In genomic region chr7:45436444-45436843, GRCm38 (mm10) we compare ENCODE assay signal across 10 mouse cellular contexts. TPM values are rescaled to one million over a fixed set of nuclear protein-coding genes. Genes with fewer than 3 reads are reported as not detected.
DNase-seq lines count a peak whose midpoint lies in the region; ATAC-seq and TF ChIP-seq lines count a peak whose summit lies in the region.
"Had no signal": no experiment of that assay in that cellular context is flagged by ENCODE, and none has a peak within 500 bp of the region (broad histone marks: within the 10 kb centered on the region; RNA-seq: fewer than 3 reads in every experiment).

No protein-coding gene starts in this region.

- intact Hi-C loops in left cerebral cortex, adult 2 months (cut with DNase I): no loop called here

- 76% methylated on average over 5 of the region's 5 CpGs for WGBS in heart, postnatal 0 days
- WGBS in midbrain, embryonic 11.5 days: 88% methylated on average over 5 of the region's 5 CpGs
- 90% methylated on average over 5 of the region's 5 CpGs for WGBS in midbrain, embryonic 16.5 days
- 89% methylated on average over 5 of the region's 5 CpGs for WGBS in neural tube, embryonic 13.5 days

- peak overlapping the region; percentile 76 for H3K4me2 ChIP-seq in heart, postnatal 0 days (ENCODE audit: low read depth, low read length)
- H3K4me2 ChIP-seq in midbrain, embryonic 11.5 days: no peak overlapping the region
- no peak overlapping the region for H3K4me2 ChIP-seq in midbrain, embryonic 16.5 days (ENCODE audit: low read length)
- 0 out of 2 replicates have a peak overlapping the region, but pooled peaks have one; percentile 99 for H3K4me2 ChIP-seq in neural tube, embryonic 13.5 days

- peaks cover 29% of the 10 kb centered on the region for H3K4me1 ChIP-seq in heart, postnatal 0 days (ENCODE audit: control insufficient read depth, insufficient read depth)
- peaks cover 31% of the 10 kb centered on the region for H3K4me1 ChIP-seq in midbrain, embryonic 11.5 days (ENCODE audit: control insufficient read depth, insufficient read depth, low read length)
- peaks cover 30% of the 10 kb centered on the region for H3K4me1 ChIP-seq in midbrain, embryonic 16.5 days (ENCODE audit: control insufficient read depth, insufficient read depth, low read length)
- H3K4me1 ChIP-seq in neural tube, embryonic 13.5 days (replicated peaks): peaks cover 51% of the 10 kb centered on the region

- TF ChIP-seq EP300 in heart, postnatal 0 days (IDR thresholded peaks at IDR 0.05; ENCODE audit: low read depth): no peak

- no peaks in the 10 kb centered on the region for H3K9me3 ChIP-seq in heart, postnatal 0 days (replicated peaks; ENCODE audit: control insufficient read depth, low read length)
- no peaks in the 10 kb centered on the region for H3K9me3 ChIP-seq in midbrain, embryonic 11.5 days (ENCODE audit: control insufficient read depth, low read length)
- H3K9me3 ChIP-seq in midbrain, embryonic 16.5 days (replicated peaks; ENCODE audit: control insufficient read depth, low read length, poor library complexity, severe bottlenecking): no peaks in the 10 kb centered on the region
- H3K9me3 ChIP-seq in neural tube, embryonic 13.5 days: no peaks in the 10 kb centered on the region

- ATAC-seq in heart, postnatal 0 days (ENCODE audit: insufficient read depth, low read depth): no peak
- no peak for ATAC-seq in midbrain, embryonic 11.5 days (ENCODE audit: low FRiP score)
- no peak for ATAC-seq in midbrain, embryonic 16.5 days
- no peak for ATAC-seq in neural tube, embryonic 13.5 days (ENCODE audit: low read depth)

- no peak overlapping the region for H3K9ac ChIP-seq in heart, postnatal 0 days (replicated peaks; ENCODE audit: low read depth, low read length)
- H3K9ac ChIP-seq in midbrain, embryonic 11.5 days (ENCODE audit: low read length): peak overlapping the region; percentile 16; the same call in 1 of the 2 replicates
- no peak overlapping the region for H3K9ac ChIP-seq in midbrain, embryonic 16.5 days (ENCODE audit: low read depth, low read length)
- H3K9ac ChIP-seq in neural tube, embryonic 13.5 days: no peak overlapping the region
- H3K9ac ChIP-seq: liver, embryonic 14.5 days had no signal

- no peak overlapping the region for H3K27ac ChIP-seq in heart, postnatal 0 days (ENCODE audit: low read depth)
- H3K27ac ChIP-seq in midbrain, embryonic 11.5 days (ENCODE audit: low read depth, low read length): no peak overlapping the region
- no peak overlapping the region for H3K27ac ChIP-seq in midbrain, embryonic 16.5 days (ENCODE audit: low read length)
- H3K27ac ChIP-seq in neural tube, embryonic 13.5 days (replicated peaks): no peak overlapping the region
- no peak overlapping the region for H3K27ac ChIP-seq in left cerebral cortex, adult 2 months
- H3K27ac ChIP-seq: liver, embryonic 14.5 days had no signal

- no peak overlapping the region for H3K4me3 ChIP-seq in heart, postnatal 0 days (ENCODE audit: low read depth, low read length)
- H3K4me3 ChIP-seq in midbrain, embryonic 11.5 days (ENCODE audit: low read depth, low read length): no peak overlapping the region
- no peak overlapping the region for H3K4me3 ChIP-seq in midbrain, embryonic 16.5 days (ENCODE audit: low read depth, low read length)
- no peak overlapping the region for H3K4me3 ChIP-seq in neural tube, embryonic 13.5 days
- no peak overlapping the region for H3K4me3 ChIP-seq in left cerebral cortex, adult 2 months

- DNase-seq in cerebellum, adult 11-12 months: peak; percentile 51
- DNase-seq in cerebellum, adult 18-20 months: no peak
- DNase-seq in heart, postnatal 0 days (ENCODE audit: low spot score): no peak
- DNase-seq in heart, adult 11 months: no peak
- peak; percentile 47 for DNase-seq in midbrain, embryonic 11.5 days (ENCODE audit: low spot score, missing footprints)
- no peak for DNase-seq in left cerebral cortex, adult 2 months (ENCODE audit: extremely low spot score in 1 of 2, low spot score in 2 of 2)

- peaks cover 21% of the 10 kb centered on the region for H3K36me3 ChIP-seq in heart, postnatal 0 days (replicated peaks; ENCODE audit: control insufficient read depth, insufficient read depth, low read length)
- H3K36me3 ChIP-seq in midbrain, embryonic 11.5 days (ENCODE audit: control insufficient read depth, insufficient read depth, low read length): no peaks in the 10 kb centered on the region
- peaks cover 2% of the 10 kb centered on the region for H3K36me3 ChIP-seq in midbrain, embryonic 16.5 days (ENCODE audit: control insufficient read depth, insufficient read depth, low read length)
- H3K36me3 ChIP-seq in neural tube, embryonic 13.5 days: peaks cover 22% of the 10 kb centered on the region

- H3K27me3 ChIP-seq in heart, postnatal 0 days (ENCODE audit: control insufficient read depth, insufficient read depth, low read length): no peaks in the 10 kb centered on the region
- H3K27me3 ChIP-seq in midbrain, embryonic 11.5 days (ENCODE audit: control insufficient read depth, insufficient read depth, low read length): no peaks in the 10 kb centered on the region
- H3K27me3 ChIP-seq in midbrain, embryonic 16.5 days (ENCODE audit: control insufficient read depth, insufficient read depth, low read depth, low read length): no peaks in the 10 kb centered on the region
- no peaks in the 10 kb centered on the region for H3K27me3 ChIP-seq in neural tube, embryonic 13.5 days

- no peak for TF ChIP-seq CTCF in heart, postnatal 0 days (IDR thresholded peaks at IDR 0.05; ENCODE audit: low read depth)
- no peak for TF ChIP-seq CTCF in left cerebral cortex, adult 2 months (IDR thresholded peaks at IDR 0.05)

RNA-seq across cellular contexts. Expression of gene Ruvbl2, which starts 1.5 kb away (rescaled TPM):
- 76.9 and 106 TPM in 2 replicates for total RNA-seq in heart, postnatal 0 days (2014; rRNA removed; ENCODE audit: low replicate concordance)
- 31.0 and 34.2 TPM in 2 replicates for polyA plus RNA-seq in heart, postnatal 0 days (2015; fragmentation: Nextera tagmentation; extraction: Ambion mirVana)
- 168 and 171 TPM in 2 replicates for polyA plus RNA-seq in midbrain, embryonic 11.5 days (2014; fragmentation: Nextera tagmentation; extraction: Ambion mirVana)
- 103 and 110 TPM in 2 replicates for polyA plus RNA-seq in midbrain, embryonic 16.5 days (2015; fragmentation: Nextera tagmentation; extraction: Ambion mirVana)
- 89.7 and 111 TPM in 2 replicates for polyA plus RNA-seq in neural tube, embryonic 13.5 days (2015; fragmentation: Nextera tagmentation; extraction: Ambion mirVana)
- 10 to 100 TPM; 34.4 to 39.9 TPM for total RNA-seq in left cerebral cortex, adult 2 months (2021)

RNA-seq across cellular contexts. Expression of gene Gys1, which starts 1.8 kb away (rescaled TPM):
- 109 and 123 TPM in 2 replicates for total RNA-seq in heart, postnatal 0 days (2014; rRNA removed; ENCODE audit: low replicate concordance)
- 68.3 and 70.4 TPM in 2 replicates for polyA plus RNA-seq in heart, postnatal 0 days (2015; fragmentation: Nextera tagmentation; extraction: Ambion mirVana)
- 26.5 and 26.8 TPM in 2 replicates for polyA plus RNA-seq in midbrain, embryonic 11.5 days (2014; fragmentation: Nextera tagmentation; extraction: Ambion mirVana)
- 20.9 and 21.8 TPM in 2 replicates for polyA plus RNA-seq in midbrain, embryonic 16.5 days (2015; fragmentation: Nextera tagmentation; extraction: Ambion mirVana)
- polyA plus RNA-seq in neural tube, embryonic 13.5 days (2015; fragmentation: Nextera tagmentation; extraction: Ambion mirVana): 21.5 and 25.9 TPM in 2 replicates
- 10 to 100 TPM; 18.2 to 19.2 TPM for total RNA-seq in left cerebral cortex, adult 2 months (2021)

RNA-seq across cellular contexts. Expression of gene Lhb, which starts 15.8 kb away (rescaled TPM):
- total RNA-seq in heart, postnatal 0 days (2014; rRNA removed; ENCODE audit: low replicate concordance): 0.27 TPM in 1 of 2 replicates, not detected in the other
- not detected in 2 replicates for polyA plus RNA-seq in heart, postnatal 0 days (2015; fragmentation: Nextera tagmentation; extraction: Ambion mirVana)
- polyA plus RNA-seq in midbrain, embryonic 11.5 days (2014; fragmentation: Nextera tagmentation; extraction: Ambion mirVana): not detected in 2 replicates
- 0.39 and 0.88 TPM in 2 replicates for polyA plus RNA-seq in midbrain, embryonic 16.5 days (2015; fragmentation: Nextera tagmentation; extraction: Ambion mirVana)
- not detected in 2 replicates for polyA plus RNA-seq in neural tube, embryonic 13.5 days (2015; fragmentation: Nextera tagmentation; extraction: Ambion mirVana)
- not detected for total RNA-seq in left cerebral cortex, adult 2 months (2021)
- total RNA-seq: ES-E14 had no signal
- polyA plus RNA-seq: liver, embryonic 14.5 days had no signal

RNA-seq across cellular contexts. Expression of gene Ntf5, which starts 22.9 kb away (rescaled TPM):
- total RNA-seq in heart, postnatal 0 days (2014; rRNA removed; ENCODE audit: low replicate concordance): 2.2 TPM in 1 of 2 replicates, not detected in the other
- polyA plus RNA-seq in heart, postnatal 0 days (2015; fragmentation: Nextera tagmentation; extraction: Ambion mirVana): 0.15 and 0.21 TPM in 2 replicates
- polyA plus RNA-seq in midbrain, embryonic 11.5 days (2014; fragmentation: Nextera tagmentation; extraction: Ambion mirVana): 0.23 and 0.44 TPM in 2 replicates
- polyA plus RNA-seq in midbrain, embryonic 16.5 days (2015; fragmentation: Nextera tagmentation; extraction: Ambion mirVana): not detected in 2 replicates
- polyA plus RNA-seq in neural tube, embryonic 13.5 days (2015; fragmentation: Nextera tagmentation; extraction: Ambion mirVana): not detected in 2 replicates
- total RNA-seq in left cerebral cortex, adult 2 months (2021): not detected

RNA-seq across cellular contexts. Expression of gene Ftl1, which starts 23.2 kb away (rescaled TPM):
- total RNA-seq in heart, postnatal 0 days (2014; rRNA removed; ENCODE audit: low replicate concordance): 1,107 and 1,211 TPM in 2 replicates
- 2,163 and 2,221 TPM in 2 replicates for polyA plus RNA-seq in heart, postnatal 0 days (2015; fragmentation: Nextera tagmentation; extraction: Ambion mirVana)
- polyA plus RNA-seq in midbrain, embryonic 11.5 days (2014; fragmentation: Nextera tagmentation; extraction: Ambion mirVana): 5,242 and 5,528 TPM in 2 replicates
- 5,323 and 5,449 TPM in 2 replicates for polyA plus RNA-seq in midbrain, embryonic 16.5 days (2015; fragmentation: Nextera tagmentation; extraction: Ambion mirVana)
- polyA plus RNA-seq in neural tube, embryonic 13.5 days (2015; fragmentation: Nextera tagmentation; extraction: Ambion mirVana): 6,282 and 6,442 TPM in 2 replicates
- total RNA-seq in left cerebral cortex, adult 2 months (2021): 100 to 1,000 TPM; 200 to 208 TPM

Comparison
In these comparisons a context has a peak if more than half of its experiments do, and no peak if none do; other contexts are left out.
1. DNase-seq: peak in cerebellum, adult 11-12 months (single experiment) and midbrain, embryonic 11.5 days (single experiment); none in cerebellum, adult 18-20 months (0 of 2), heart, postnatal 0 days (single experiment), heart, adult 11 months (single experiment) and left cerebral cortex, adult 2 months (0 of 2).
2. H3K4me2 ChIP-seq: peak in heart, postnatal 0 days (single experiment) and neural tube, embryonic 13.5 days (single experiment); none in midbrain, embryonic 11.5 days (single experiment) and midbrain, embryonic 16.5 days (single experiment).